In the genomic region with DNA sequence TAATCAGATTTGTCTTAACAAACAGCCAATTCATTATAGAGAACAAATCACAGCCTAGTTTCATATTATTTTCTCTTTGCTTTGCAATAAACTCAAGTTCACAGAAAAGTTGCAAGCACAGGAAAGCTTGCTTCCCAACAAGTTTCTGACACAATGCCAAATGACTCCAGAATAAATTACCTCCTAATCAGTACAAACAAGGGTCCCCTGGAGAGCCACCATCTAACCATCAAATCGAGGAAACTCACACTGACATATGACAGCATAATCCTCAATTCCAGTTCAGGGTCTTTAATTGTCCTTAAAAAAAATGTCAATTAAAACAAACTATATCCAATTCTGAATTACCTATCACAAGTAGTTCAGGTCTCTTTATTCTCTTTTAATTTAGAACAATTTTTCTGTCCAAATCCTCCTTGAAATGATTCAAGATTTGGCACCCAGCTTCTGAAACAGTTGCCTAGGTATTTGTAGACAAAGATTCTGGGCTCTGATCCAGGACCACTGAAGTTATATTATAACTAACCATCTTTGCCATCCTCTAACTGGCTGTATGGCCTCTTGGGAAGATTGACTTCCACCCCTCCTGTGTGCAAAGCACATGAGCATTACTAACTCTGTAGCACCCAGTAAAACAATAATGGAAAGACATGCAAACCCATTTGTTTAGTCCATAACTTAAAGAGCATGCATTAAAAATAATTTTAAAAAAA, we compare ENCODE assay signal across 15 mouse cellular contexts. TPM values are rescaled to one million over a fixed set of nuclear protein-coding genes. Genes with fewer than 3 reads are reported as not detected.
DNase-seq lines count a peak whose midpoint lies in the region; ATAC-seq and TF ChIP-seq lines count a peak whose summit lies in the region.
"Had no signal": no experiment of that assay in that cellular context is flagged by ENCODE, and none has a peak within 500 bp of the region (broad histone marks: within the 10 kb centered on the region; RNA-seq: fewer than 3 reads in every experiment).

No protein-coding gene starts in this region.

- DNase-seq in gastrocnemius, adult 18-20 months (ENCODE audit: low spot score) = peak; percentile 17
- no peak for DNase-seq in gastrocnemius, postnatal 4 days (ENCODE audit: low spot score in 2 of 2)
- peak; percentile 12 for DNase-seq in kidney, postnatal 10 days
- peak; percentile 7 to 14 for DNase-seq in right cerebral cortex, adult 2 months (ENCODE audit: low spot score in 2 of 2)
- DNase-seq in right cerebral cortex, postnatal 36 days (ENCODE audit: low spot score in 2 of 2) = no peak
- peak; percentile 41 for DNase-seq in telencephalon, adult 2 months (ENCODE audit: low read depth, low spot score)
- DNase-seq in layer of hippocampus, adult 2 months (ENCODE audit: low spot score in 2 of 2) = no peak
- DNase-seq: cerebellum, adult 2 months; heart, adult 2 months had no signal

- WGBS in kidney, embryonic 14.5 days = 43% methylated on average over 1 of the region's 1 CpGs

- no peak for TF ChIP-seq CTCF in layer of hippocampus, adult 2 months (conservative IDR thresholded peaks at IDR 0.05)

- H3K27me3 ChIP-seq in kidney, embryonic 14.5 days (ENCODE audit: control insufficient read depth, insufficient read depth, low read length) = no peaks in the 10 kb centered on the region
- H3K27me3 ChIP-seq: megakaryocyte, embryonic 14.5 days had no signal

- H3K4me3 ChIP-seq in kidney, embryonic 14.5 days (ENCODE audit: low read length) = no peak overlapping the region
- no peak overlapping the region for H3K4me3 ChIP-seq in layer of hippocampus, adult 2 months
- H3K4me3 ChIP-seq: heart, adult 2 months; megakaryocyte, embryonic 14.5 days; myocyte had no signal

- ATAC-seq in kidney, embryonic 14.5 days (ENCODE audit: low FRiP score, low TSS enrichment) = no peak

- no peaks in the 10 kb centered on the region for H3K9me3 ChIP-seq in kidney, embryonic 14.5 days (ENCODE audit: control insufficient read depth, low read length)
- H3K9me3 ChIP-seq: megakaryocyte, embryonic 14.5 days had no signal

- H3K36me3 ChIP-seq in kidney, embryonic 14.5 days (ENCODE audit: control insufficient read depth, insufficient read depth, low read length) = no peaks in the 10 kb centered on the region

- no peak overlapping the region for H3K9ac ChIP-seq in kidney, embryonic 14.5 days (ENCODE audit: low read depth, low read length)
- H3K9ac ChIP-seq: liver, embryonic 14.5 days had no signal

- H3K4me1 ChIP-seq in kidney, embryonic 14.5 days (ENCODE audit: control insufficient read depth, insufficient read depth, low read length) = no peaks in the 10 kb centered on the region
- H3K4me1 ChIP-seq: megakaryocyte, embryonic 14.5 days had no signal

- H3K4me2 ChIP-seq in kidney, embryonic 14.5 days (replicated peaks; ENCODE audit: low read depth, low read length) = no peak overlapping the region

- no peak overlapping the region for H3K27ac ChIP-seq in kidney, embryonic 14.5 days (ENCODE audit: low read depth, low read length)
- no peak overlapping the region for H3K27ac ChIP-seq in layer of hippocampus, adult 2 months
- H3K27ac ChIP-seq: heart, adult 2 months; kidney, postnatal 0 days; liver, embryonic 14.5 days; stomach, postnatal 0 days had no signal

RNA-seq across cellular contexts. Expression of a gene that starts 7.4 kb away (rescaled TPM):
- 1 to 10 TPM; 5.1 to 7.1 TPM for total RNA-seq in gastrocnemius, adult 18-20 months (2021)
- 1 to 10 TPM; 4.8 to 5.2 TPM for total RNA-seq in gastrocnemius, postnatal 4 days (2021)
- 2.5 and 3.4 TPM in 2 replicates for polyA plus RNA-seq in kidney, embryonic 14.5 days (2014; fragmentation: Nextera tagmentation; extraction: Ambion mirVana)
- under 1 TPM; 0.86 to 0.97 TPM for total RNA-seq in layer of hippocampus, adult 2 months (2021)

Comparison
In these comparisons a context has a peak if more than half of its experiments do, and no peak if none do; other contexts are left out.
1. DNase-seq: peak in gastrocnemius, adult 18-20 months (single experiment), kidney, postnatal 10 days (single experiment), right cerebral cortex, adult 2 months (2 of 2) and telencephalon, adult 2 months (single experiment); none in gastrocnemius, postnatal 4 days (0 of 2), right cerebral cortex, postnatal 36 days (0 of 2) and layer of hippocampus, adult 2 months (0 of 2).